Mouse (Mus musculus) ovary, adult 18-20 months (tissue): ENCODE results near the gene Apol11b.
"Not testable (repeated sequence)": the region's sequence is repeated elsewhere in the genome, so short reads cannot be mapped to it uniquely, and the experiment has no call there.

Source experiments
- DNase-seq: peaks from one replicate; pipeline ENCODE4 v3.0.0; 2022; ENCODE audit warnings: low spot score, mixed read lengths

The Apol11b gene

GRCm38 (mm10) chr15:77643176-77643575 is at the start of gene Apol11b:
Gene Apol11b, minus strand, starts transcription at chr15:77643286.
- not testable (repeated sequence) for DNase-seq

GRCm38 (mm10) chr15:77691532-77692311 is 48.6 kb upstream of the Apol11b start:
- DNase-seq, result not testable (repeated sequence)

GRCm38 (mm10) chr15:77683944-77684343 is 40.9 kb upstream of the Apol11b start:
- not testable (repeated sequence) for DNase-seq

- DNase-seq, result not testable (repeated sequence)
Observed at GRCm38 (mm10) chr15:77674081-77674480, 31.0 kb upstream of the Apol11b start.

- DNase-seq, result not testable (repeated sequence)
Observed at GRCm38 (mm10) chr15:77661841-77662240, 18.8 kb upstream of the Apol11b start.

GRCm38 (mm10) chr15:77659773-77660172 is 16.7 kb upstream of the Apol11b start:
- DNase-seq, result not testable (repeated sequence)

- DNase-seq, result not testable (repeated sequence)
Observed at GRCm38 (mm10) chr15:77651143-77651542, 8.1 kb upstream of the Apol11b start.

GRCm38 (mm10) chr15:77629822-77630221 is 13.3 kb downstream of the Apol11b start:
- DNase-seq, result not testable (repeated sequence)

GRCm38 (mm10) chr15:77628647-77629046 is 14.4 kb downstream of the Apol11b start:
- not testable (repeated sequence) for DNase-seq

GRCm38 (mm10) chr15:77626471-77626870 is 16.6 kb downstream of the Apol11b start:
- not testable (repeated sequence) for DNase-seq

GRCm38 (mm10) chr15:77624710-77625109 is 18.4 kb downstream of the Apol11b start:
- no peak for DNase-seq

GRCm38 (mm10) chr15:77606069-77606468 is 37.0 kb downstream of the Apol11b start:
- DNase-seq, result no peak

GRCm38 (mm10) chr15:77598958-77599357 is 44.1 kb downstream of the Apol11b start, which contains the start of gene Gm36245:
Gene Gm36245, plus strand, starts transcription at chr15:77599258.
- no peak for DNase-seq

GRCm38 (mm10) chr15:77598429-77598828 is 44.7 kb downstream of the Apol11b start:
- no peak for DNase-seq

GRCm38 (mm10) chr15:77595961-77596360 is 47.1 kb downstream of the Apol11b start, which contains the start of gene Apol10b:
Gene Apol10b, minus strand, starts transcription at chr15:77596125.
- no peak for DNase-seq

- DNase-seq, result no peak
Observed at GRCm38 (mm10) chr15:77593557-77593956, 49.5 kb downstream of the Apol11b start.

GRCm38 (mm10) chr15:77590881-77591280 is 52.2 kb downstream of the Apol11b start:
- DNase-seq, result no peak

GRCm38 (mm10) chr15:77588981-77589380 is 54.1 kb downstream of the Apol11b start:
- DNase-seq, result no peak

- DNase-seq, result no peak
Observed at GRCm38 (mm10) chr15:77587026-77587425, 56.1 kb downstream of the Apol11b start.
